Mouse (Mus musculus): ENCODE data around the gene Asb18. TPM values are rescaled to one million over a fixed set of nuclear protein-coding genes. Genes with fewer than 3 reads are reported as not detected.

The Asb18 gene
- total RNA-seq, 2 experiments from 2014 or later: not detected

DNA sequence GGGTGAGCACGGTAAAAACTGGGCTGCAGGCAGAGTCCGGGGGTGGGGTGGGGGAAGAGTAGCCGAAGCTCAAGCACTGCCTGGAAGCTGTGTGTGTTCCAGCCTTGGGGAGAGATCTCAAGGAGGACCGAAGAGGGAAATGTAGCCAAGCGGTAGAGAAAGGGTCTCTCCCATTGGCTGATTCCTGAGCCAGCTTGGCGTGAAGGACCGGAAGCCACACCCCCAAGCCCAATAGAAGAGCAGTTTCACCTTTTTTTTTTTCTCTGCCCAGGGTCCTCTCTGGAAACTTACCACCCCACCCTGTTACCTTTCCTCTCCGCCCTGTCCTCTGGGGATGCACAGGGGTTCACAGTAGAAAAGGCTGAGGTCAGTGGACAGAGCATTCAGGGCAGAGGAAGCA lies 39.9 kb downstream of the Asb18 start:
- no peak for ATAC-seq (replicated peaks; ENCODE audit: poor library complexity, severe bottlenecking)

- ATAC-seq (replicated peaks; ENCODE audit: poor library complexity, severe bottlenecking): no peak
These were observed 42.6 kb downstream of the Asb18 start for GRCm38 (mm10) chr1:89971848-89972247.

DNA sequence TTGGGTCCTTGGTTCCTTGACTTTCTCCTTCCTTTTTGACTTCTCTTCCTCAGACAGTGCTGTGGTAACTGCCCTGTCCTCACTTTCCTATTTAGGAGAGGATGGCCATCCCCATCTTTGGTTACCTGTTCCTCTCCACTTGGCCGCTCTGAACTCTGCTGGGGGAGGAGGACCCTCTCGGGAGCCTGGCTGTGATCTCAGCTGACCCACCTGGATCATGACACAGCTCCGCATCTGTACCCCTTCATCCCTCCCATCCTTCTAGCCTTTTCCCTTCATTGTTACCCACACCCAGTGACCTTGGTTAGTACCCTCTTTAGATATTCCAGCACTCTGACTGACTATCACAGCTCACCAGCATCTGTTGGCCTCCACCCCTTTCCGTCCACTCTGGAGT lies 44.8 kb downstream of the Asb18 start:
- ATAC-seq (replicated peaks; ENCODE audit: poor library complexity, severe bottlenecking): no peak

GRCm38 (mm10) chr1:89969072-89969713 lies 45.3 kb downstream of the Asb18 start:
- no peak for ATAC-seq (replicated peaks; ENCODE audit: poor library complexity, severe bottlenecking)

DNA sequence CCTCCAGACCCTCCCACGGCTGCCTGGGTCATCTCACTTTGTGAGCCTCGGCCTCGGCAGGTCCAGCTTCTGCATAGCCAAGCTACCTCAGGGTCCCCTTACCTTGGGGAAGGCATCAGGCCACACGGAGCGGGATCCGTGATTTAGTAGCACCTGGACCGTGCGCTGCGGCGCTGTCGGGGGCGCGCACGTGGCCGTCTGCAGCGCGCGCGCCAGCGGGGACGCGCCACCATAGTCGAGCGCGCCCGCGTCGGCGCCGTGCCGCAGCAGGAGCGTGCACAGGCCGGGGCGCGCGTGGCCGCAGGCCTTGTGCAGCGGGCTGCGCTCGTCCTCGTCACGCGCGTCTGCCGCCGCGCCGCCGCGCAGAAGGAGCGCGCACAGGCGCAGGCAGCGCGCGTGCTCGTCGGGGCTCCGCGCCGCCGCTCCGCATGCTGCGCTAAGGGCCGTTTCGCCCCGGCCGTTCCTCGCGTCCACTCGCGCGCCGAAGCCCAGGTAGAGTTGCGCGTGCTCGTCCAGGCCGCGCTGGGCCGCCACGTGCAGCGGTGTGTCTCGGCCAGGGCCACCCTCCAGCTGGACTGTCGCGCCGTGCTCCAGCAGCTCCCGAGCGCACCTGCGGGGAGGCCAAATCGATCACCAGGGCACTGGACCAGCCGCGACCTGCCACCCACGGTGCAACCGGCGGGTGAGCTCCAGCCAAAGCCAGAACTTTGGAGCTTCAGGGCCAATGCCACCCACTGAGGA lies 46.2 kb downstream of the Asb18 start:
- ATAC-seq (replicated peaks; ENCODE audit: poor library complexity, severe bottlenecking): no peak; the same call in 1 of the 2 replicates

GRCm38 (mm10) chr1:89967585-89967984 lies 46.9 kb downstream of the Asb18 start:
- ATAC-seq (replicated peaks; ENCODE audit: poor library complexity, severe bottlenecking): no peak

DNA sequence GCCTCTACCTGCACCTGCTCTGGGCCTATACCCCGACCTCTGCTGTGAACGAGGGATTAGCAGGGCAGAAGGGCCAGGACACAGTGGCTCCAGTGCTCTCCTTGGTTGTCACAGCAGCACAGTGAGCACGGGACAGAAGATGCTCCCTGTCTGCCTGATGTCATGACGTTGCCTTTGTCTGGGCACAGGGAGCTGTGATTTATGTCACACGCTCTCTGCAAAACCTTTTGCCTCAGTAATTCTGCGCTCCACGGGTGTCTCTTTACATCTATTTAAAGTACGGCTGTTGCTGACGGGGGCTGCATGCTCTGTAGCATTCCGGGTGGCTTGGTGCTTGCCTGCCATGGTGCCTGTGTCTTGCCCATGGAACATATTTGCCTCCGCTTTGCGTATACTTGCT lies 50.0 kb downstream of the Asb18 start:
- ATAC-seq (replicated peaks; ENCODE audit: poor library complexity, severe bottlenecking): no peak

DNA sequence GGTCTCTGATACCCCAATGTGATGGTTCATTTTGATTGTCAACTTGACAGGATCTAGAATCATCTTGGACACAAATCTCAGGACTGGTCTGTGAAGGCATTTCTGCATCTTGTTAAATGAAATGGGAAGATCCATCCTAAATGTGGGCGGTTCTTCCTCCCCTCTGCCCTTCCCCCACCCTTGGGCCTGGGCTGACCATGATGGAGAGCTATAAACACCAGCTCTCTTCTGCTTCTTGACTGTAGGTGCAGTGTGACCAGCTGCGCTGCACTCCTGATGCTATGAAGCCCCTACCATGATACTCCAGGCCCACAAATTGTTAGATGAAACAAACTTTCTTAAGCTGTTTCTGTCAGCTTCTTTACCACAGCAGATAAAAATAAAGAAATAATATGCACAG lies 51.2 kb downstream of the Asb18 start:
- ATAC-seq (replicated peaks; ENCODE audit: poor library complexity, severe bottlenecking): no peak

GRCm38 (mm10) chr1:89962092-89962491 lies 52.4 kb downstream of the Asb18 start:
- no peak for ATAC-seq (replicated peaks; ENCODE audit: poor library complexity, severe bottlenecking)

DNA sequence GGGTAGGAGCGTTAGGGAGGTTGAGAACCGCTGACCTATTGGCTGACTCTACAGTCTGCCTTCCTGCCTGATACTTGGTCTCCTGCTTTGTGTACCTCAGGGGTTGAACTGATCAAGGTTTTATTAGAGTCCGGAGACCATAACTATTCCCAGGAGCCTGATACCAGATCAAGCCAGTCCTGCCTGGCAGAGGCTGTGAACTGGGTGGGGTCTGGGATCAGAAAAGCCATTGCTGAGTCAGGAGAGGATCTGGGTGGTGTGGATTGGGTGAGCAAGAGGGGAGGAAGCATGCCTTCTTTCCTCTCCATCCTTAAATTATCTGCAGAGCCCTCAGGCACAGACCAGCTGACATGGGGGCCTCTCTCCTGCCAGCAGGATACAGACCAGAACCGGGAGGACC lies 55.1 kb downstream of the Asb18 start:
- no peak for ATAC-seq (replicated peaks; ENCODE audit: poor library complexity, severe bottlenecking)

GRCm38 (mm10) chr1:89943202-89943601 lies 71.3 kb downstream of the Asb18 start:
- ATAC-seq (replicated peaks; ENCODE audit: poor library complexity, severe bottlenecking): peak; percentile 64

DNA sequence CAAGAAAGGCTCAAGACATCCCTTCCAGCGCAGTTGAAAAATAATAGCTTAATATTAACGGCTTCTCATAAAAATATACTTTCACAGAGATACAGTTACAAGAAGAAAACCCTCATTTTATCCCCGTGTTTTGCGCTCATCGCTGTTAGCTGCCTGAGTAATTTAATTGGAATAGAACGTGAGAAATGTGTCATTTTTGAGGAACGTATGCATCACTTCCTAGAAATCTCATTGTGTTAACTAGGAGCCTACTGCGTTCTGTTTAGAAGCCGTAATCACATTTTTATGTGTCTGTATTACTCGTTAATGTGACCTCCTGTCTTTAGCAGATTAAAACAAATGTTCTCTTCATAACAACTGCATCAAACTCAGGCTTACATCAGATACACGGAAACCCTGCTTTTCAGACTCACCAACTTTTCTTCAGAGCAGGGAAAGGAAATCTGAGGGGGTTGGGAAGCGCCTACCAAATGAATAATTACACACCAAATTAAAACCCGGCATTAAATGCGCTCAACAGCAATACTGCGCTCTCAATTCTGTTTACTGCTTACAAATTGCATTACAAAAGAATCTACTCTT lies 72.0 kb downstream of the Asb18 start:
- ATAC-seq (replicated peaks; ENCODE audit: poor library complexity, severe bottlenecking): no peak

DNA sequence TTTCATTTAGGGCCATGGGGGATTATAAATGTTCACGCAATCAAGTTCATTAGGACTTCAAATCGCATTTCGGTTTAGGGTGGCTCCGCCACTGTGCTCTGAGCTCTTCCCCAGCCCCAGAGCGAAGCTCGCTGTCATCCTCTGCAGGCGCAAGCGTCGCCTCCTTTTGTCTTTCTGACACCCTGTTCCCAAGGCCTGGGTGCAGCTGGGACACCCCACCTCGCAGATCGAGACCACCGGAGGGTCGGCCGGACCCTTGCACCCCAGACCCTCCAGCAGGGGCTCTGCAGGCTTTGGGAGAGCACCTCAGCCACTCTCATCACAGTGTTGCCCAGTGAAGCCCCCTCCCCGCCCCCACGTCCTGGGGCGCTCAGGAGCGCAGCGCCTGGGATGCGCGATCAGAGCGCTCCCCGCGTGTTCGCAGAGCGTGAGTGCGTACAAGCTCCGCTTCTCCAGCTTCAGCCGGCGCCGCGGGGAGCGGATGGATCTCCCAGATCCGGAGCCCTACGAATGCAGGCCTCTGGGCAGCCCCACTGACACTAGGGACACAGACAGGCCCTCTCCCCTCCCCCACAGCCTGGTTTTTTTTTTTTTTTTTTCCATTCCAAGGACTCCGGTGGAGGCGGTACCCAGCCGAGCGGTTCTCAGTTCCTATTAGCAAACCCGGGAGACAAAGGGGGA lies 72.6 kb downstream of the Asb18 start:
- peak; percentile 10; the same call in 1 of the 2 replicates for ATAC-seq (replicated peaks; ENCODE audit: poor library complexity, severe bottlenecking)

GRCm38 (mm10) chr1:89940961-89941524 lies 73.4 kb downstream of the Asb18 start:
- ATAC-seq (replicated peaks; ENCODE audit: poor library complexity, severe bottlenecking): no peak

GRCm38 (mm10) chr1:89939981-89940726 lies 74.3 kb downstream of the Asb18 start:
- ATAC-seq (replicated peaks; ENCODE audit: poor library complexity, severe bottlenecking): peak; percentile 79

DNA sequence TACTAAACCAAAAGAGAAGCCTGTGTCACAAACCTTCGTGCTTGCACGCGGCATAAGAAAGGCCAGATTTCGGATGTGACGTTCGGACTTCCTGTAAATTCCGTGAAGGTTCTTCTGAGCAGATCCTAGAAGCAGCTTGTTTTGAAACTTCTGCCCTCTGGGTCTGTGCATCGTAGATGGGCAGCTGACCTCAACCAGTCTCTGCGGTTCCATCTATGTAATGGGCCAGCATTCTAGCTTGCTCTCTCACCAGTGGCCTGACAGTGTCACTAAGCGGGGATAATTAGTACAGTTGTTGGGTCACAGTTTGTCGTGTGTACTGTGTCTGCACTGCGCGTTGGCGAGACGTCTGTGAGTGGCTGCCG lies 74.9 kb downstream of the Asb18 start:
- ATAC-seq (replicated peaks; ENCODE audit: poor library complexity, severe bottlenecking): peak; percentile 16

GRCm38 (mm10) chr1:89938884-89939595 lies 75.4 kb downstream of the Asb18 start:
- ATAC-seq (replicated peaks; ENCODE audit: poor library complexity, severe bottlenecking): peak; percentile 54

- ATAC-seq (replicated peaks; ENCODE audit: poor library complexity, severe bottlenecking): no peak
These were observed 78.7 kb downstream of the Asb18 start for GRCm38 (mm10) chr1:89935493-89936348.

Data from granulocyte monocyte progenitor cell, adult 5-6 weeks (primary cell).